Mouse (Mus musculus) thymus, postnatal 25 days (tissue): ENCODE measurements around the gene Chpf.
A peak's percentile ranks its signal among the peaks of the same experiment; 100 is the strongest.

Experiments
- DNase-seq: peaks from one replicate; pipeline ENCODE4 v3.0.0; 2022

Gene Chpf

DNA sequence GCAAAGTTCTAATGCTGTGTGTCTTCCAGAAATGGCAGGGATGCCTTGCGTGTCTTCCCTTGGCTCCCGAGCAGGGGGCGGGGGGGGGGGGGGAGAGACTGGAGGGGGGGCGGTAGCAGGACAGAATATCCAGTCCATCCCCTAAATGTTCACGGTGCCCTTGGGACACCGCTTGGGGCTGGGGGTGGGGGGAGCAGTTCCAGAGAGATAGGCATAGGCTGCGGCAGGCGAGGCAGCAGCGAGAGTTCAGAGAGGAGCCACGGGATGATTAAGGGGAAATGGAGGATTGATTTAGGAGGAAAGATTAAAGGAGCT lies 21.4 kb downstream of the Chpf start:
- no peak for DNase-seq

DNA sequence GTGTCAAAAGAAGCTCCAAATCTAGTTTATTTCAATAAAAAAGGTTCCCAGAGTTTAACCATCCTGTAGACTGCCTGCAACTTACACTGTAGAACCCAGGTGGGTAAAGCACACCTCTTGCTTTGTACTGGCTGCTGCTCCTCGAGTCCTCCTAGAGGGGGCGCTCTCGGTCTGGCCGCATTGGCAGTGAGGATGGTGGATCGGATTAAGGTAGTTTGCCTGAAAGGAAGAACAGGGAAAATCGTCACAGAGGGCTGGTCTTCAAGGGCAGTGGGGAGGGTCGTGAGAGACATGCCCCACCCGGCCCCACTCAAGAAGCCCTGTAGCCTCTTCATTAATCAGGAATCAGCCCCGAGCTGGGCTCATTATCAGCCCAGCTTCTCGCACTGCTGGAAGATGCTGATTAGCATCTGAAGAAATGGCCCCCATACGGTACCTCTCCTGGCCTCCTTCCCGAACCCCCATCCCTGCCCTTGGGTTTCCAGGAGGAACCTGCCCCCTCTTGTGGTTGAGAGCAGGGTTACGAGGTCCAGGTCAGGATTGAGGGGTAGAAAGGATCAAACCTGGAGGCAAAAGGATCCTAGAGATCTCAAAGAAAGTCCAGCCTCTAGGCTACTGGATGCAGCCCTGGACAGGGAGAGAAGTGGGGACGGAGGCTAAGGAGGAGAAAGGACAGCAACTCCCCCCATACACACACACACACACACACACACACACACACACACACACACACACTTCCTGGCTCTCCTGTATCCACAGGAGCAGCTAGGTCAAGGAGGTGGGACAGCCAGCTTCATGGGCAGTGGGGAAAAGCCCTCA lies 22.2 kb downstream of the Chpf start:
- peak; percentile 11 for DNase-seq

GRCm38 (mm10) chr1:75455948-75456347 lies 23.2 kb downstream of the Chpf start:
- DNase-seq = no peak

DNA sequence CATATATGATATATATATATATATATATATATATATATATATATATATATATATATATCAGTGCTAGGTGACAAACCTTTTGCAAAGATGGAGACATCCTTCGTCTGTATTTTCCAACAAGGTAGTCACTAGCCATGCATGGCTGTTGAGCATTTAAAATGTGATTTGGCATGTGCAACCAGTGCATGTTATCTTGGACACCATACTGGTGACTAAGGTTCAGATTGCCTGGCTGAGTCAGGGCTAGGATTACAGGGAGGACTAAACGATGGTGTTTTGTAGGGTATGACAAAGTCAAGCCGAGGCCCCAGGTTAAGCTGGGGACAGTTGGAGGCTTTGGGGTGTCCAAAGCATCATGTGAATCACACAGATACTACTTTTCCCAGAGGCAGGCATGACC lies 23.7 kb downstream of the Chpf start:
- no peak for DNase-seq

DNA sequence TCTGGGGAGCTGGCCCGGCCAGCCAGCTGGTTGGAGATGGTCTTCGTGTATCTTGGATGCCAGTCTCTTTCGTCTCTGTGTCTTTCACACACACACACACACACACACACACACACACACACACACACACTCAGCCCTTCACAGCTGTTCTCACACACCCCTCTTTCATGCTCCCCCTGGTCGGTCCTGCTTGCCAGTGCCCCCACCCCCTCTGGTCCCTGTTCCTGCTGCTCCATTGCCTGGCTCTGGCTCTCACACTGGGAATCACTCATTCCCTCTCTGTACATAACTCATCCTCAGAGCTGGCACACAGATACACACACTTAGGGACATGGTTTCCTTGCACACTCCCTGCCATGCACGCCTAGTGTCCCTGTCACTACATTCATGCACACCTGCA lies 27.2 kb downstream of the Chpf start:
- no peak for DNase-seq

DNA sequence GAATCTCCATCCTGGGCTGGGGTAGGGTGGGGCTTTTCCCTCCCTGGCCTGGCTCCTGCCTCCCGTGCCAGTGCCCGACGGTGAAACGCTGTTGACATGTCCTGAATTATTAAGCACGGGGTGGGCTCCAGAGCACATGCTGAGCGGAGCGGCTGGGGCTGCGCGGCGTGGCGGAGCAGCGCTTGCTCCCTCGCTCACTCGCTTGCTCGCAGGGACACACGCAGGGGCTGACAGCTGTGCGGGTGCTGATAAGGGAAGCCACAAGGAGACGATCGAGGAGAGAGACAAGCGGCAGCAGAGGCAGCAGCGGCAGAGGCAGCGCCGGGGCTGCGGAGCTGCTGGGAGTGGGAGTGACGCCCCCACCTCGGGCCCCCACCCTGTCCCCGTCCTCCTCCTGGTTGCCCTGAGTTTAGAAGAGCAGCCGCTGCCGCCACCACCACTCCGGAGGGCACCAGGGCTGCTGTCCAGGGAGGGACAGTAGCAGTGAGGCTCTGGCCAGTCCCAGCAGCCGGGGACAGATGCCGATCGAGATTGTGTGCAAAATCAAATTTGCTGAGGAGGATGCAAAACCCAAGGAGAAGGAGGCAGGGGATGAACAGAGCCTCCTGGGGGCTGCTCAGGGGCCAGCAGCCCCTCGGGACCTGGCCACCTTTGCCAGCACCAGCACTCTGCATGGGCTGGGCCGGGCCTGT lies 28.6 kb downstream of the Chpf start, which contains the start of gene Asic4:
Gene Asic4 (plus strand): TSS at position 123 of the 692 bp plus-strand sequence.
- no peak for DNase-seq

DNA sequence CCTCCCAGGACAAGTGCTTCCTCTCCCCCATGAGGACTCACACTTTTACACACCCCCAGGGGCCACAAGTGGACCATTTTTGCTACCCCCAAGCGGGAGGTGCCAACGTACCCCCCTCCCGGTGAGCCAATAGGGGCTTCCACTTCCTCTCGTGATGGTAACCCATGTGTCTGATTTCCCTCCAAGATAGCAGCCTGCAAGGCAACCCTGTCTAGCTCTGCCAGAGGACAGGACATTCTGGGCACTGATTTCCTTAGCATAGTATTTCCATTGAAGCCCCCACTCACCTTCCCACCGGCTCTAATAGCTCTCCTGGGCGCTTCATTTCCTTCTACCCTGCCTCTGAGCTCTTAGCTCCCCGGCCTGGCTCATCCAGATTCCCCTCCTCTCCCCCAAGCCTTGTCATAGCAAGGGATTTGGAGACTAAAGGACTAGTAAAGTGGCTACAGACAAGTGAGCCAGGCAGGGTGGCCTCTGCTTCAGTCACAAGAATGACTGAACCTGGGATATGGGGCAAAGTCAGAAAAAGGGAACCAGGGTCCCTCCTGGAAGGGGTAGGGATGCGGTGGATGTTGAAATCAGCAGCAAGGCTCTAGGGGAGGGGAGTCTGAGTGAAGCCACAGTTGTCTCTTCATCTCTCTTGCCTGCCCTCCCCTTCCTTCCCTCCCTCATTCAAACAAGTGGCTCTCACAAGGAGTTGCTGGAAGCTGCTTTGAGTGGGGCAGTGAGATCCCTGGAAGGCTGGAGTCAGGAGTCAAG lies 29.6 kb downstream of the Chpf start:
- no peak for DNase-seq

DNA sequence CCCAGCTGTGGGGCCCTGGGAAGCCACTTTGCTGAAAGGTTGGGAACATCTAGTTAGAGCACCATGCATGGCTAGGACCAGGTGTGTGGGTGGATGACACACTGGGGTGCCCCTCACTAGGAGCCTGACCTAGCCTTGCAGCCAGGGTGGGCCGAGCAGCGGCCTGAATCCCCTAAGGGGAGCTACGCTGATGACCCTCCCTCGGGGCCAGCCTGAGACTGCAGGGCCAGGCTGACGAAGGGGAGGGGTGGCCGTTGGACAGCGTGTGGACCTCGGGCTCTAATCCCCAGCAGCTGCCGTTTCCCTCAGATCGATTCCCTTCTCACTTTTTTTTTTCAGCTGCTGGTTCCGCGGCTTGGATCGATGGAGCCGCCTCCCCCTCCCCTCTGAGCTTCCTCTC lies 30.2 kb downstream of the Chpf start:
- no peak for DNase-seq

GRCm38 (mm10) chr1:75448052-75448431 lies 31.1 kb downstream of the Chpf start:
- DNase-seq = no peak

- DNase-seq = no peak
Measured at GRCm38 (mm10) chr1:75447265-75448051, 31.6 kb downstream of the Chpf start.

DNA sequence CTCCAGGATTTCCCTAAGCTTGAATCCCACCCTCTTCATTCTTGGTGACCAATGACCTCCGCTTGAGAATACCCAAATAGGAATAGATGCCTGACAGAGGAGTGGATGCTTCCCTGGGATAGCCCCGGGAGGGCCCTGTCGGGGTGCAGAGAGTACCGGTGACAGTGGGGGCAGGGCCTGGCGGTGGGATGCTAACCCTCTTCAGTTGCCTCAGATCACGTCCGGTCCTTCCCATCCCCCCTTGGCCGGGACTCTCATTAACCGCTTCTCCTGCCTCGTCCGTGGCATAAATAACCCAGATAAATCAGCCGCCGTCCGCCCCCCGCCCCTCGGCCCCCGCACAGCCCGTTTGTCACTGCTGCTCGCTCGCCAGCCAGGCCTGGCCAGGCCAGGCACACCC lies 32.5 kb downstream of the Chpf start:
- DNase-seq = no peak

GRCm38 (mm10) chr1:75445751-75446611 lies 33.1 kb downstream of the Chpf start:
- peak; percentile 52 for DNase-seq

DNA sequence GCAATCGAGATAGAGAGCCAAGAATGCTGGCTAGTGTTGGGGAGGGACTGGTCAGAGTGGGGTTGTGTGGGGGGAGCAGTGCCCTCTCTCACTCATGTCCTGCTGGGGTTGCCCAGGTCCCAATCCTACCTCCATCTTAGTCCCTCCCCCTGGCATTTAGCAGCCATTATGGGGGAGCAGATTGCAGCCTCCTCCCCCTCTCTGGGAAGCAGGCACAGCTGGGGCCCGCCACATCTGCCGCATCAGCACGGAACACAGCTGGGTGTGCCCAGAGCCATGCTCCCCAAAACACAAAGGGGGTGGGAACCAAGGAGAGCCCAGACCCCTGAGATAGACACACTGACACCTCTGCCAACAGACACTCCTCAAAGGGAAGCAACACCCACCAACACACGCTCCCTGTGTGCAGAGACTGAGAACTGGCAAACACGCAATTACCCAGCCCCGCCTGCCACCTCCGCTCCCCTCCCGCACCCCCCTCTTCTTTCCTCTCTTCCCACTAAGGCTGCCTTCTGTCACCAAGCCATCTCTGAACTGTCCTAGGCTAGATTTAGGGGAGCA lies 33.9 kb downstream of the Chpf start:
- no peak for DNase-seq

DNA sequence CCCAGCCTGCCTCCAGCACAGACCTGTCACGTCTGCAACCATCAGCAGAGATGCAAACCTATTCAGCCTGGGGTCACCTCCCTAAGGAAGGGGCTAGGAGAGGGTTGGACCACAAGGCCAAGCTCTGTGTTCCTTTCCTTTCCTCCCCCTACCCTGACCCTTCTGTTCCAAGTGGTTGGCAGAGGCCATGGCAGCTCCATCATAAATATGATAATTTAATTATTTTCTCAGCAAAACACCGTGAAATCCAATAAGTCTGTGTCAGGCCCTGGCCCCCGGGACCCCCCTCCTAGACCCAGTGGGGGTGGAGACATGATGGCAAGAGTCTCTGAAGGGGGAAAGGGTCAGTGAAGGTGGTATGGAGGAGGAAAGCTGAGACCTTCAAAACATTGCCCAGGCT lies 34.9 kb downstream of the Chpf start:
- DNase-seq = no peak

DNA sequence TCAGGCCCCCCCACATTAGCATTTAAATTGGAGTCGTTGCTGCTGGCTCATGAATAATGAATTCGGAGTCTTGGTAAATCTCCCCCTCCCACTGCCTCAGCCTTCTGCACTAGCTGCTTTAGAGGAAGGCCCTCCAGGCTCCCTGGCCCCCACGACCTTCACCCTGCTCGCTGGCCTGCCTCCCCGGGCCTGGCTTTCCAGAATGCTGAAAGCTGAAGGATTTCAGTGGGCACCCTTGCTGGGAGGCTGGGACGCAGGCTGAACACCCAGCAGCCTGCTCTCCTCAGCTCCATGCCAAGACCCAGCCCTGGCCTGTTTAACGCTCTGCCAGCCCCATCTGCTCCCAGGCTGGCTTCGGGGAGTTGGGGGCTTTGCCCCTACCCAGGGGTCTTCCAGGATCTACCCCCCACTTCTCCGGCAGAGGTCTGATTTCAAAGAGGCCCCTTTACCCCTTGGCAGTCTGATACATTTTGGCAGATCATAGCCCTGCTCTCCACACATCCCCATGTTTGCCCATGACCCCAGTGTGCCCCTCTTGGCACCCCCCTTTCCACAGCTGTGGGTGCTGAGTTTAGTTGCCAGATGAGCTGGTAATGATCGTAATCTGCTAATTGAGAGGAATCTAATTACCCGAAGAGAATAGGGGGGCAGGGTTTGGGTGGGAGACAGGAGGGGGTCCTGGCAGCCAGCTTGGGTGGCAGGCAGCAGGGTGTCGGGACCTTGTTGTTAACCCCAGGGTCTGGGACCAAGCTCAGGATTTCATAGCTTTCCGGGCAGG lies 35.7 kb downstream of the Chpf start:
- DNase-seq = no peak

DNA sequence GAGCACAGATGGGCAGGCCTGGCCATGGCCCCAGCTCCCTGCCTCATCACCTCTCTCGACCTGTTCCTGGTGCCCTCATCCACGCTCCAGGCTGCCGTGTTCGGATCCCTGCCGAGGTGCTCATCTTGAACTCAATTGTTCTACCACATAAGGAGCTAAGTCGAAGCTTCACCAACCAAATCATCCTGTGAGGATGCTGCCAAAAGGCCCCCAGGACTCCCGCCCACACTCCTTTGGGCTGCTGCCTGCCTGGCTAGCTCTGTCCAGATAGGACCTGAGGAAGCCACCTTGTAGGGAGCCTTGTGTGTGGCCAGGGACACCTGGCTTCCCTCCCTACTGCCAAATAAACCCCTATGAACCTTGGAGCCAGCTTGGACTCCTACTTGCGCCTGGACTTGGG lies 36.3 kb downstream of the Chpf start:
- no peak for DNase-seq

DNA sequence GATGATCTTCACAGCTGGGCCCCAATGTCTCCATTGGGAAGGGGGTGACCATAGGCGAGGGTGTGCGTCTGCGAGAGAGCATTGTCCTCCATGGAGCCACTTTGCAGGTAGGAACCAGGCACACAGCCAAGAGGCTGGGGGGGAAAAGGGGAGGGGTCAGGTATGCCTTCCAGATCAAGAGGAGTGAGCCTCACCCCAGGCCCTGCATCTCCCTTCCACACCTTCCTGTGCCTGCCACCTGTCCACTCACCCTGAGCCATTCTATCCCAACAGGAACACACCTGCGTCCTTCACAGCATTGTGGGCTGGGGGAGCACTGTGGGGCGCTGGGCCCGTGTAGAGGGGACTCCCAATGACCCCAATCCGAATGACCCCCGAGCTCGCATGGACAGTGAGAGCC lies 36.9 kb downstream of the Chpf start:
- DNase-seq = no peak

DNA sequence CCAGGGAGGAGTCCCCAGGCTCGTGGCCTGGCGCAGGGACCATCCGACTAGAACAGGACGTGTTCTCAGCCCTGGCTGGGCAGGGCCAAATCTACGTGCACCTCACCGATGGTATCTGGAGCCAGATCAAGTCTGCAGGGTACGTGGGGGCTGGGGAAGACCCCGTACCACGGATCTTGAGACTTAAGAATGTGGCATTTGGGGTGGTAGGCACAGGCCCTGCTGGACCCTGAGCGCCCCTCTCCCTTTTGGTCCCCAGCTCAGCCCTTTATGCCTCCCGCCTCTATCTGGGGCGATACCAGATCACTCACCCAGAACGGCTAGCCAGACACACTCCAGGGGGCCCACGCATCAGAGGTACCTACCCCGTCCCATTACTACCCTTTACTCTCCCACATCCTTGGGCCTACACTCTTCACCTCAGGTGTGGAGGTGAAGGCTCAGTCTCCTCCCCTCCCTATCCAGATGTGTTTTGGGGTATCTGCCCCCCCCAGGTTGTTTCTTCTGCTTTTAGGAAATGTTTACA lies 37.6 kb downstream of the Chpf start:
- no peak for DNase-seq

- no peak for DNase-seq
Measured at GRCm38 (mm10) chr1:75440661-75441060, 38.4 kb downstream of the Chpf start.

DNA sequence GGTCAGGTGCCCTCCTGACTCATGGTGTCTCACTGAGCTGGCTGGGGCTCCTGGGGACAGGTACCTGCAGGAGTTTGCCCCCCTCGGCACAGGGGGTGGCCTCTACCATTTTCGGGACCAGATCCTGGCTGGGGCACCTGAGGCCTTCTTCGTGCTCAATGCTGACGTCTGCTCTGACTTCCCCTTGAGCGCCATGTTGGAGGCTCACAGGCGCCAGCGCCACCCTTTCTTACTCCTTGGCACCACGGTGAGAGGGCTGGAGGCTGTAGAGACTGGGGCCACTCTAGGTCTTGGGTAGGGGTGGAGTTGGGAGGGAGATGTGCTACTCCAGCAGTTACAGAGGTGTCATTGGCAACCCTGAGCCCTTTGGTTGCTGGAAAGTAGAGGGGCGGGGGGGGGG lies 40.3 kb downstream of the Chpf start:
- DNase-seq = no peak
